Mouse (Mus musculus): ENCODE measurements around the gene Coro2a.

DNA sequence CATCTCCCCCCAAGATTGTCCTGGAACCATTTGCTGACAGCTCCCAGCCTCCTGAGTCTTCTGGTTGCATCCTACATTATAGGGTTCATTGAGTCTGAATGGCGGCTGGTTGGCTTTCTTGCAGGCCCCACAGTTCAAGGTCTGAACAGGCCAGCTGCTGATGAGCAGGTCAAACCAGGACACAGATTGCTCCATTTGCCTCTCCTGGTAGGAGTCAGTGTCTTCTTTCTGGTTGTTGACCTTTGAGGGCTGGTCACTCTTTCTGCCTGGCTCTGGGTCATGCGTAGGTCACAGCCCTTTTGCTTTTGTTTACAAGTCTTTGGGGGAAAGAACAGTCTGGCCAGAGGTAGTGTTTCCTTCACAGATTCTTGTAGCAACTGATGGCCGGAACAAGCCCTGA is 103.5 kb downstream of the Coro2a start:
- no peak for TF ChIP-seq POLR2A (IDR thresholded peaks at IDR 0.05; ENCODE audit: low read depth, low read length)
- TF ChIP-seq CTCF (IDR thresholded peaks at IDR 0.05; ENCODE audit: extremely low read depth, insufficient read length, insufficient replicate concordance, low read depth, low read length), result peak; percentile 9; the same call in 1 of the 2 replicates

Measured in small intestine, adult 2 months (tissue).